Mouse (Mus musculus) mouse trophoblast stem cell (cell line): ENCODE measurements at regions not wholly inside any gene's neighbourhood (a gene's known extent, or its start where the extent isn't known, plus 50 kb on each side); places are given as distances from the start of the nearest gene placed in this dataset.

ENCODE experiments used
- in situ Hi-C, 2 experiments: fragments of 300-500 bp; cut with MseI, MboI; formaldehyde crosslinking; loops; 2 replicates in 1 of 2; 3 replicates in 1 of 2; pipeline ENCODE4 v1.15.1; 2025

- in situ Hi-C loops = no loop called here
Observed at GRCm38 (mm10) chr15:56820977-56821579, 656.3 kb downstream of the Slc22a22 start.

DNA sequence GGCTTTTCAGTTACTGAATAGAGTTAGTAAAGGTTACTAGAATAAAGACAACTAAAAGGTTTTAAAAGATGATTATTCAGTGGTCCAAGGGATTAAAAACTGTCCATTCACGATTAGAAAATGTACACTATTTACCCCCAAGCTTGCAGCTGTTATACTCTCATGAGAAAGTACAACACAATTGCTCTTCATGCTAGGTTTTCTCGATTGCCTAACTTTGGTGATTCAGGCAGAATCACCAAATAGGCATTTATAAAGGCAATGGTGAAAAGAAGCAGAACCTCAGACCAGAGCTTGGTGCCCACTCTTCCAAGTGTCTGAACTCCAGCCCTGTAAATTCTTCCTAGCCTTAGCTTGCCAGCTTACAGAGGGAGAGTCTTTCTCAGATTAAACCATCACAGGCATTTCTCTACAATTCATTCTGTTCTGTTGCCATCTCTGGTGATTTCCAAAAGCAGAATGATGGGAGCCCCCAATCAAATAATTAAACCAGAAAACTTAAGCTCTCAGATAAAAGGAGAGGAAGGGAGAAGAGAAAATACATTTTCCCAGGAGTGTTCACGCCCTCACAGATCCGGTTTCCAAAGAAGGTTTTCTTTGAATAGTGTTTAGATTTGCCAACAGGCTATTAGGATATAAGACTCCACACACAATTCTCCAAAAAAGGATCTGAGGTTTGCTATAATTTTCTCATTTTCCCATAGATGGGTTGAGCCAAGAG, 657.0 kb downstream of the Slc22a22 start:
- in situ Hi-C loops = no loop called here

DNA sequence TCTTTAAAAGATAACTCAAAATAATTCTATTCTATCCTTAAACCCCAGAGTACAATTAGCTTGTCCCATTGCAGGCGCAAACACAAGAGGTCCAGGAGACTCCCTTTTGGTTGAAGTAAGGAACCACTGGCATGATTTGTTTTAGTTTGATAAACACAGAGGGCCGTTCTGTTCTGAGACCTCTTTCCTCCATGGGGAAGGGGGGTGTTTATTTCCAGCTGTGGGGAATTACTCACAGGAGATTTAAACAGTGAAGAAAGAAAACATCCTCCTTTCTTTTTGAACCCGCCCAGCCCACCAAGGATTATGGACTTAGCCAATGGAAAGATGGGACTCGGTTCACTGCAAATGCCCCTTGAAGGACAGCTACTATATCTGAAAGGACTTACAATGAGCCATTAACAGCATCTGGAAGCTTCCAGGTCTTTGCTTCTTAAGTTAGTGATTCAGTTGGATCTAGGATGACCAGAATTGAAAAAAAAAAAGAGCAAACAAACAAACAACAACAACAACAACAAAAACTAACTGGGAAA, 659.2 kb downstream of the Slc22a22 start:
- in situ Hi-C loops = no loop called here

- in situ Hi-C loops = no loop called here
Observed at GRCm38 (mm10) chr15:56817204-56818157, 659.9 kb downstream of the Slc22a22 start.

DNA sequence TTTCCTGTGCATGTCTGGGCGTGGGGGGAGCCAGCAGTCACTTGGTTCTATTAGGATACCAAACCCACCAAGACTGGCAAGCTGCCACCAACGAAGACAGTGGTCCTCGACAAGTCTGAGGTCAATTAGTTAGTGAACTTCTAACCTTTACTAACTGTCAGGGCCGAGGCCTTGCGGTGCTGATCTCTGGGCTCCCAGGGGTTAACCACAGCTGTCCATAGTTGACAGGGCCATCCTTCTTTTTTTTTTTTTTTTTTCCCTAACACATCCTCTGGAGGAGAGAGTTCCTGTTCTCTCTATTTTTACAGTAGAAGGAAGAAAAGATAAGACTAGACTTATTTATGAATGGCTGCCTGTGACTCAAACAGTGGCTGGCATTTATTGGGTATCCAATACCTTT, 663.5 kb downstream of the Slc22a22 start:
- in situ Hi-C loops = no loop called here

- in situ Hi-C loops = no loop called here
Observed at GRCm38 (mm10) chr15:56810151-56810550, 667.3 kb downstream of the Slc22a22 start.

DNA sequence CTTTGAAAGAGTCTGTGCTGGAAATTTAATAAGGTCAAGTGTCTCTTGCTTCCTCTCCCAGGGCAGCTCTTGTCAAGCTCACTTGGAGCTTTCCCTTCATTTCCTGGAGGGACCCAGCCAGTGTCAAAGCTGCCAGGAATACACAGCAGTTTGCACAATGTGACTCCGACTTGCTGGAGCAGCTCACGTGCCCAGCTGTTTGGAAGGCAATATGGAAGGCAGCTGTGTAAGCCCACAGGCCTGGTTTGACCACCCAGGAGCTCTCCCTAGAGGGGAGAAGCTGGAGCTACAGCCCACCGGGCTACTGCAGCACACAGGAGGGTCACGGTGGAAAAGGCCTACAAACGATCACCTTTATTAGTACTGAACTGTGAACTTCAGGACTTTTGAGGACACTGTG, 669.8 kb downstream of the Slc22a22 start:
- in situ Hi-C loops = no loop called here

DNA sequence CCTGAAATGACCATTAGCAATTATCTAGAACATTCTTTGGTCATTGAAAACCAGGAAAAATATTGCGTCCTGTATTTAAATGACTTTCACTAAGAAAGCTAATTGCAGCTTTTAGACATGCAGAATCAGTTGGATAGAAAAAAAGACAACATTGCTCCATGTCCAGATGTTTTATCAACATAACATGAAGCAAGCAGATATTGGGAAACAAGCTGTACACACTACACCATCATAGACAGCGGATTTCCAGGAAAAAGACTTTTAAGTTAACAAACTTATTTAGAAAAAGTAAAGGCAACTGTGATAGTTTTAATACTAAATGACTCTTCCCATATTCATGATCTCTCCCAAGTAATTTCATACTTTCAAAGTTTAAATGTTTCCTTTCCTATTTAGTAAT, 675.5 kb downstream of the Slc22a22 start:
- in situ Hi-C loops = no loop called here

DNA sequence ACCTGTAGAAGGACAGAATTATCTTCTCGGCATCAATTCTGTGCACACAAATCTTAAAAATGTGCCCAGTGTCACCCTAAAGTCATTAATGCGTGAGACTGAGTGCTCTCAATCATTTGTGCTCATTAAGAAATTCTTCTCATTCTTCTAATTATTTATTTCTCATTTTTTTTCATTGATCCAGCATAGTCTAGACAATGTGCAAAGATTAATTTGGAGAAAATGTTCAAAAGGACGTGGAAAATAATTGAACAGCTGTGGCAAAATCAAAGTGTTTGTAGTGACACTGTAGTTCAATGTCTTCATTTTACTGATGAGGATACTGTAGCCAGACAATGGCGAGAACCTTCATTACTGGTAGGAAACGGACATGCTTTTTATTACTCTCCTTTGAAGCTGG, 702.0 kb downstream of the Slc22a22 start:
- in situ Hi-C loops = no loop called here

- in situ Hi-C loops = no loop called here
Observed at GRCm38 (mm10) chr15:56774648-56775393, 702.6 kb downstream of the Slc22a22 start.

DNA sequence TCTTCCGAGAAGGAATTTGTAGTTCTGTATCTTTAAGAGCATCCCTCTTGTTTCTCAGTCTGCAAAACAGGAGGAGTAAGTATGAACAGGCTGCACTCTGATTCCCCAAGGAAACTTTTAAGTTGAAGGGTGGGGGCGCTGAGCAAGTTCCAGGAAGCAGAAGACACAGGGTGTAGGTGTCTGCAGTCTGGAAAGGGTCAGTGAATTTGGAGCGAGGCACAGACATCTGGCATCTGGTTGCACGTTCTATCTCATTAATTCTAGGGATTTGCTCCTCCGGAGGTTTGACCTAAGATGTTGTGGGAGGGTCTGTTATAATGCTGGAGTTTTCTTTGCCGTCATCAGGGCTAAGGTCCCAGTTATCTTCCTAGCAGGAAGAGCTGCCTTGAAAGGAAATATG, 711.1 kb downstream of the Slc22a22 start:
- in situ Hi-C loops = no loop called here

GRCm38 (mm10) chr15:56764957-56765482, 712.4 kb downstream of the Slc22a22 start:
- in situ Hi-C loops = no loop called here

GRCm38 (mm10) chr15:56764019-56764418, 713.4 kb downstream of the Slc22a22 start:
- in situ Hi-C loops = no loop called here

GRCm38 (mm10) chr15:56746698-56747097, 730.7 kb downstream of the Slc22a22 start:
- in situ Hi-C loops = loop anchor here (25.0 kb wide), 2 partner anchors 409 to 684 kb away; no protein-coding TSS in a partner anchor

DNA sequence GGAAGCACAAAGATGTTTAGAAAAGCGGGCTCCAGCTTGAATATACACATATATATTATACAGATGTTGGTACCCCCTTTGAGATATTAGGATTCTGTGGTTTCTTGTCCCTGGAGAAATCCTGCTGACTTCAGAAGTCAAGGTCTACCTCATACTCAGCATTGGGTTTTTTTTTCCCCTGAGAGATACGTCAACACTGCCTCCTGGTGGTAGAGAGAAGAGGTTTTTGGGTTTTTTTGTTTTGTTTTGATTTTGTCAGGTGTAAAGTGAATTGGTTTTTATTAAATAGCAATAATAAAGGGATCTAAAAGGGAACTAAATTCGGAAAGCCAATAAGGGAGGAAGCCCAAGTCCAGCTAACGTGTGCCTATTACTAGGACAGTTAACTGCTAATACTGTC, 732.5 kb downstream of the Slc22a22 start:
- in situ Hi-C loops = loop anchor here (25.0 kb wide), 2 partner anchors 408 to 683 kb away; no protein-coding TSS in a partner anchor
